Comparison of ENCODE assay signal across 15 mouse cellular contexts in the genomic region with DNA sequence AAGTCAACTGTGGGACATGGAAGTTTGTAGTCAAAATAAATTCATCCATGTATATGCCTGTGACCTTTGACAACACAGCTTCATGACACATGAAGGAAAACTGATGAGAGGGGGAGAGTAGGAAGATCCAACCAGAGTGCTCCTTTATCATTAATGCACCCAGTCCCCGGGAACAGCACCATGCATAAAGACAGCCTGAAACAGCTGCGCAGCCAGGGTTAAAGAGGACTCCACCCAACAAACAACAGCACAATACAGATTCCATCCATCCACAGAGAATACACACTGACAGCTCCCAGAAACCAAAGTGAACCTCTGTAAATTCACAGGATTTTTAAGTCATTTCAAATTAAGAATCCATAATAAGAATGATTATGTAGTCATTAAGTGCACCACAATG. TPM values are rescaled to one million over a fixed set of nuclear protein-coding genes. Genes with fewer than 3 reads are reported as not detected.
DNase-seq lines count a peak whose midpoint lies in the region; ATAC-seq and TF ChIP-seq lines count a peak whose summit lies in the region.
"Had no signal": no experiment of that assay in that cellular context is flagged by ENCODE, and none has a peak within 500 bp of the region (broad histone marks: within the 10 kb centered on the region; RNA-seq: fewer than 3 reads in every experiment).

No protein-coding gene starts in this region.

- H3K27ac ChIP-seq in heart, embryonic 14.5 days (replicated peaks in 1 of 2; ENCODE audit: control insufficient read depth in 1 of 2, insufficient read depth in 1 of 2, low read depth in 2 of 2, low read length in 2 of 2): peak overlapping the region; percentile 40 to 59
- peak overlapping the region; percentile 29 for H3K27ac ChIP-seq in spleen, adult 2 months (ENCODE audit: insufficient read depth, low read length)
- peak overlapping the region; percentile 42; the same call in 1 of the 2 replicates for H3K27ac ChIP-seq in liver, embryonic 11.5 days (ENCODE audit: low read depth, low read length)
- H3K27ac ChIP-seq in stomach, embryonic 16.5 days (ENCODE audit: low read length): 0 out of 2 replicates have a peak overlapping the region, but pooled peaks have one; percentile 21
- no peak overlapping the region for H3K27ac ChIP-seq in forebrain, embryonic 14.5 days (ENCODE audit: low read depth, low read length)
- H3K27ac ChIP-seq: embryonic facial prominence, embryonic 12.5 days; kidney, embryonic 15.5 days; lung, embryonic 15.5 days had no signal

- no peaks in the 10 kb centered on the region for H3K27me3 ChIP-seq in heart, embryonic 14.5 days (ENCODE audit: control insufficient read depth, insufficient read depth, low read length)
- no peaks in the 10 kb centered on the region for H3K27me3 ChIP-seq in spleen, adult 2 months (ENCODE audit: control insufficient read depth, insufficient read depth, low read length)
- no peaks in the 10 kb centered on the region for H3K27me3 ChIP-seq in liver, embryonic 11.5 days (replicated peaks; ENCODE audit: control insufficient read depth, insufficient read depth, low read length)
- no peaks in the 10 kb centered on the region for H3K27me3 ChIP-seq in stomach, embryonic 16.5 days (ENCODE audit: control insufficient read depth, insufficient read depth, low read length)
- no peaks in the 10 kb centered on the region for H3K27me3 ChIP-seq in forebrain, embryonic 14.5 days (replicated peaks; ENCODE audit: control insufficient read depth, insufficient read depth, low read length)
- H3K27me3 ChIP-seq: embryonic facial prominence, embryonic 12.5 days; kidney, embryonic 15.5 days; lung, embryonic 15.5 days; Patski had no signal

- peak overlapping the region; percentile 66 for H3K4me2 ChIP-seq in heart, embryonic 14.5 days (ENCODE audit: low read length)
- H3K4me2 ChIP-seq in liver, embryonic 11.5 days: peak overlapping the region; percentile 63
- peak overlapping the region; percentile 41 for H3K4me2 ChIP-seq in stomach, embryonic 16.5 days (ENCODE audit: low read depth, low read length)
- H3K4me2 ChIP-seq in forebrain, embryonic 14.5 days (ENCODE audit: low read length): no peak overlapping the region
- H3K4me2 ChIP-seq: embryonic facial prominence, embryonic 12.5 days; kidney, embryonic 15.5 days had no signal

- H3K4me1 ChIP-seq in heart, embryonic 14.5 days (ENCODE audit: control insufficient read depth in 2 of 2, insufficient read depth in 2 of 2, low read length in 2 of 2): peaks cover 0 to 10% of the 10 kb centered on the region in 2 experiments; a peak in 2 of 4 replicates
- peaks cover 10% of the 10 kb centered on the region for H3K4me1 ChIP-seq in spleen, adult 2 months (ENCODE audit: control insufficient read depth, insufficient read depth, insufficient read length)
- H3K4me1 ChIP-seq in liver, embryonic 11.5 days (replicated peaks; ENCODE audit: control insufficient read depth, insufficient read depth, low read length): peaks cover 25% of the 10 kb centered on the region; the same call in 1 of the 2 replicates
- peaks cover 4% of the 10 kb centered on the region; the same call in 1 of the 2 replicates for H3K4me1 ChIP-seq in stomach, embryonic 16.5 days (ENCODE audit: control insufficient read depth, insufficient read depth, low read length)
- no peaks in the 10 kb centered on the region for H3K4me1 ChIP-seq in forebrain, embryonic 14.5 days (ENCODE audit: control insufficient read depth, insufficient read depth, low read length)
- H3K4me1 ChIP-seq: embryonic facial prominence, embryonic 12.5 days; kidney, embryonic 15.5 days; lung, embryonic 15.5 days had no signal

- TF ChIP-seq POLR2A in spleen, adult 2 months (IDR thresholded peaks at IDR 0.05; ENCODE audit: low read depth, low read length): no peak

- peak overlapping the region; percentile 68 for H3K9ac ChIP-seq in heart, embryonic 14.5 days (ENCODE audit: low read length)
- peak overlapping the region; percentile 32; the same call in 1 of the 2 replicates for H3K9ac ChIP-seq in liver, embryonic 11.5 days (ENCODE audit: low read depth, low read length)
- H3K9ac ChIP-seq in stomach, embryonic 16.5 days (ENCODE audit: low read length): 0 out of 2 replicates have a peak overlapping the region, but pooled peaks have one; percentile 40
- no peak overlapping the region for H3K9ac ChIP-seq in forebrain, embryonic 14.5 days (ENCODE audit: low read length)
- H3K9ac ChIP-seq: embryonic facial prominence, embryonic 12.5 days; kidney, embryonic 15.5 days; lung, embryonic 15.5 days had no signal

- no peak for TF ChIP-seq CTCF in spleen, adult 2 months (IDR thresholded peaks at IDR 0.05; ENCODE audit: extremely low read depth, insufficient read depth, insufficient read length, insufficient replicate concordance)

- peak overlapping the region; percentile 40 to 45 for H3K4me3 ChIP-seq in heart, embryonic 14.5 days (ENCODE audit: control insufficient read depth in 1 of 2, insufficient read depth in 1 of 2, low read depth in 1 of 2, low read length in 2 of 2)
- peak overlapping the region; percentile 72 for H3K4me3 ChIP-seq in spleen, adult 2 months (ENCODE audit: extremely low read depth, insufficient read depth, insufficient read length)
- H3K4me3 ChIP-seq in liver, embryonic 11.5 days (ENCODE audit: low read depth, low read length): no peak overlapping the region; the same call in 1 of the 2 replicates
- H3K4me3 ChIP-seq in stomach, embryonic 16.5 days (replicated peaks; ENCODE audit: low read length): peak overlapping the region; percentile 10
- H3K4me3 ChIP-seq in forebrain, embryonic 14.5 days (ENCODE audit: low read depth, low read length): no peak overlapping the region
- H3K4me3 ChIP-seq: embryonic facial prominence, embryonic 12.5 days; kidney, embryonic 15.5 days; lung, embryonic 15.5 days had no signal

- DNase-seq in heart, adult 9 months (ENCODE audit: low spot score in 2 of 2): no peak
- DNase-seq in spleen, adult 2 months (ENCODE audit: low read depth in 1 of 2, low spot score in 2 of 2): no peak
- DNase-seq in spleen, postnatal 10 days (ENCODE audit: low spot score in 2 of 2): no peak
- no peak for DNase-seq in liver, embryonic 11.5 days (ENCODE audit: low spot score)
- DNase-seq in forebrain, embryonic 14.5 days (ENCODE audit: low spot score): no peak
- no peak for DNase-seq in kidney, postnatal 36 days
- DNase-seq: cerebellum, adult 8-10 months had no signal

- no peak for ATAC-seq in heart, embryonic 14.5 days (ENCODE audit: insufficient number of reproducible peaks, insufficient read depth, low FRiP score, low read depth)
- no peak for ATAC-seq in liver, embryonic 11.5 days (replicated peaks; ENCODE audit: low FRiP score)
- no peak for ATAC-seq in stomach, embryonic 16.5 days (ENCODE audit: insufficient read depth, low FRiP score)
- ATAC-seq in forebrain, embryonic 14.5 days: no peak
- ATAC-seq: forebrain, embryonic 16.5 days; midbrain, embryonic 16.5 days; Patski had no signal

- no peaks in the 10 kb centered on the region for H3K9me3 ChIP-seq in heart, embryonic 14.5 days (ENCODE audit: control insufficient read depth, low read length)
- no peaks in the 10 kb centered on the region for H3K9me3 ChIP-seq in liver, embryonic 11.5 days (ENCODE audit: control insufficient read depth, low read length)
- no peaks in the 10 kb centered on the region for H3K9me3 ChIP-seq in stomach, embryonic 16.5 days (replicated peaks; ENCODE audit: control insufficient read depth, low read length)
- no peaks in the 10 kb centered on the region for H3K9me3 ChIP-seq in forebrain, embryonic 14.5 days (replicated peaks; ENCODE audit: control insufficient read depth, low read length)
- H3K9me3 ChIP-seq: embryonic facial prominence, embryonic 12.5 days; kidney, embryonic 15.5 days; lung, embryonic 15.5 days had no signal

- WGBS in heart, embryonic 14.5 days: 71% methylated on average over 2 of the region's 2 CpGs
- WGBS in spleen, adult 2 months: 79% methylated on average over 2 of the region's 2 CpGs
- WGBS in liver, embryonic 11.5 days: 68% methylated on average over 2 of the region's 2 CpGs
- WGBS in stomach, embryonic 16.5 days: 61% methylated on average over 2 of the region's 2 CpGs
- 100% methylated on average over 2 of the region's 2 CpGs for WGBS in forebrain, embryonic 14.5 days

- H3K36me3 ChIP-seq in heart, embryonic 14.5 days (ENCODE audit: control insufficient read depth, insufficient read depth, low read length): peaks cover 32% of the 10 kb centered on the region
- H3K36me3 ChIP-seq in spleen, adult 2 months (ENCODE audit: control insufficient read depth, insufficient read depth, low read length): no peaks in the 10 kb centered on the region
- peaks cover 24% of the 10 kb centered on the region for H3K36me3 ChIP-seq in liver, embryonic 11.5 days (ENCODE audit: control insufficient read depth, insufficient read depth, low read length)
- H3K36me3 ChIP-seq in stomach, embryonic 16.5 days (ENCODE audit: control insufficient read depth, insufficient read depth, low read length): no peaks in the 10 kb centered on the region
- peaks cover 41% of the 10 kb centered on the region for H3K36me3 ChIP-seq in forebrain, embryonic 14.5 days (ENCODE audit: control insufficient read depth, insufficient read depth, low read length)

RNA-seq across cellular contexts. Expression of a gene that starts 12.0 kb away (rescaled TPM):
- polyA plus RNA-seq in heart, embryonic 14.5 days (2014; fragmentation: Nextera tagmentation; extraction: Ambion mirVana): 11.1 and 11.6 TPM in 2 replicates
- 0.63 and 0.74 TPM in 2 replicates for polyA plus RNA-seq in spleen, adult 2 months (2012; rRNA removed)
- polyA plus RNA-seq in liver, embryonic 11.5 days (2014; fragmentation: Nextera tagmentation; extraction: Ambion mirVana): 133 and 139 TPM in 2 replicates
- polyA plus RNA-seq in stomach, embryonic 16.5 days (2015; fragmentation: Nextera tagmentation; extraction: Ambion mirVana): 17.4 and 23.8 TPM in 2 replicates
- polyA plus RNA-seq in forebrain, embryonic 14.5 days (2014; fragmentation: Nextera tagmentation; extraction: Ambion mirVana): 15.1 and 15.5 TPM in 2 replicates

RNA-seq across cellular contexts. Expression of a gene that starts 42.2 kb away (rescaled TPM):
- 15.3 and 22.8 TPM in 2 replicates for polyA plus RNA-seq in heart, embryonic 14.5 days (2014; fragmentation: Nextera tagmentation; extraction: Ambion mirVana)
- 2.2 and 2.6 TPM in 2 replicates for polyA plus RNA-seq in spleen, adult 2 months (2012; rRNA removed)
- 17.9 and 19.1 TPM in 2 replicates for polyA plus RNA-seq in liver, embryonic 11.5 days (2014; fragmentation: Nextera tagmentation; extraction: Ambion mirVana)
- polyA plus RNA-seq in stomach, embryonic 16.5 days (2015; fragmentation: Nextera tagmentation; extraction: Ambion mirVana): 18.6 and 19.2 TPM in 2 replicates
- 35.3 and 40.3 TPM in 2 replicates for polyA plus RNA-seq in forebrain, embryonic 14.5 days (2014; fragmentation: Nextera tagmentation; extraction: Ambion mirVana)

Comparison
In these comparisons a context has a peak if more than half of its experiments do, and no peak if none do; other contexts are left out.
1. H3K4me3 ChIP-seq: peak in heart, embryonic 14.5 days (2 of 2), spleen, adult 2 months (single experiment) and stomach, embryonic 16.5 days (single experiment); none in liver, embryonic 11.5 days (single experiment) and forebrain, embryonic 14.5 days (single experiment).